Mouse (Mus musculus) liver, postnatal 0 days (tissue): Measurements from ENCODE around the gene Arhgef19.

ENCODE experiments used
- CTCF ChIP-seq: sonication (generic); IDR thresholded peaks from 2 replicates; pipeline ENCODE4 v1.5.1; 2016; ENCODE audit warnings: antibody characterized with exemption, low read depth
- EP300 ChIP-seq: IDR thresholded peaks from 2 replicates; pipeline ENCODE4 v1.6.1; 2016; ENCODE audit warnings: antibody characterized with exemption, low read depth, mild to moderate bottlenecking

DNA sequence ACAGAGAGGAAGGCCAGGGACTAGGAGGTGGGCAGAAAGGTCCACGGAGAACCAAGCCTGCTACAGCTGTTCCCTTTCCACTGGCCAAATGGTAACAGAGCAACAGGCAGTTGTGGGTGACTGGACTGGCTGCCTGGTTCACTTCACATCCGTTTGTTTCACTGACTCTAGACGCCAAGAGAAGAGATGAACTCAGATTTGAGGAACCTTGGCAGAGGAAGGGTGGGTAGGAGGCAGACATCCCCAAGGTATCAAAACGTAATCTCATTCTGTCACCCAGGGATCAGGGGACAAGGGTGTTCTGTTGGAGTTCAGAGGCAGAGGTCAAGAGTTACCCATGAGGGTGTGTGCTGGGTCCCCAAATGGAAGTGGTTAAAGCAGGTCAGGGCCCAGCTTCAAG is 60.9 kb downstream of the Arhgef19 start:
- TF ChIP-seq CTCF (no peak), EP300 (no peak)
